Mouse (Mus musculus) cerebellum, adult 18-20 months (tissue): ENCODE measurements around the gene Gm19426.
"Not testable (repeated sequence)": the region's sequence is repeated elsewhere in the genome, so short reads cannot be mapped to it uniquely, and the experiment has no call there.

Experiments used
- DNase-seq, 2 experiments: peaks; one replicate each; pipeline ENCODE4 v3.0.0; 2021

The Gm19426 gene

GRCm38 (mm10) chr2:84744126-84744525, 671 bp upstream of the Gm19426 start:
- no peak for DNase-seq

DNA sequence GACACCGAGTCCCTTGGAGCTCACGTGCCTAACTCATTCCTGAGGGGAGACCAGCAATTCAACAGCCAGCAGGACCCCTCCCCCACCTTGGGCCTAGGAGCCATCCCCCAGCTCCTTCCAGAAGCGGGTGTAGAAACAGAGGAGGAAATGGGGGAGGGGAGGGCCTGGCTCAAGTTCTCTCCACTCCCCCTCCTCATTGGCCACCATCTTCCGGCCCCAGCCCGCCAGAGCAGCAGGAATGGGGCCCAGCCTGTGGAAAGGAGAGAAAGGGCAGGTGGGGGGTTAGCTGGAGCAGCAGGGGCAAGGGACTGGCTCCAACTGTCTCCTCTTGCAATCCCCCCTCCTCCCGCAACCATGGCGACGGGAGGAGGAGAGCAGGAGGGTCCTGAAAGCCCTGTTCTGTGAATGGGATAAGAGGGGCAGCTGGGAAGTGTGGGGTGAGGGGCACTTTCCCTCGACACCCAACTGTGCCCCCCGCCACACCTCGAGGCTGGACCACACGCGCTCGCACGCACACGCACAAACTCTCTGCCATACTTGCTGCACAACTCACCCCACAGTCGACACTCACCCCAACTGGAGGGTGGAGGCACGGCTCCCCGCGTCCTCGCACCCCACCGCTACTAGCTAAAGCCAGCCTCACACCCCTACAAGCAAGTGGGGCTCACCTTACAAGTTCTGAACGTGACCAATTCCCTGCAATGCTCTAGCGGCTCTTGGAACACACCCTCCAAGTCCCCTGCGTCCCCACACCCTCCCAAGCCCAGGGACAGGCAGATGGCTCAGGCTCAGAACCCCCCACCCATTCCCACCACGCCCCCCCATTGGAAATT, 788 bp downstream of the Gm19426 start:
- peak; percentile 32 to 43 for DNase-seq

GRCm38 (mm10) chr2:84741841-84742450, 1.5 kb downstream of the Gm19426 start:
- DNase-seq, result peak in 1 of 2 experiments; percentile 29

DNA sequence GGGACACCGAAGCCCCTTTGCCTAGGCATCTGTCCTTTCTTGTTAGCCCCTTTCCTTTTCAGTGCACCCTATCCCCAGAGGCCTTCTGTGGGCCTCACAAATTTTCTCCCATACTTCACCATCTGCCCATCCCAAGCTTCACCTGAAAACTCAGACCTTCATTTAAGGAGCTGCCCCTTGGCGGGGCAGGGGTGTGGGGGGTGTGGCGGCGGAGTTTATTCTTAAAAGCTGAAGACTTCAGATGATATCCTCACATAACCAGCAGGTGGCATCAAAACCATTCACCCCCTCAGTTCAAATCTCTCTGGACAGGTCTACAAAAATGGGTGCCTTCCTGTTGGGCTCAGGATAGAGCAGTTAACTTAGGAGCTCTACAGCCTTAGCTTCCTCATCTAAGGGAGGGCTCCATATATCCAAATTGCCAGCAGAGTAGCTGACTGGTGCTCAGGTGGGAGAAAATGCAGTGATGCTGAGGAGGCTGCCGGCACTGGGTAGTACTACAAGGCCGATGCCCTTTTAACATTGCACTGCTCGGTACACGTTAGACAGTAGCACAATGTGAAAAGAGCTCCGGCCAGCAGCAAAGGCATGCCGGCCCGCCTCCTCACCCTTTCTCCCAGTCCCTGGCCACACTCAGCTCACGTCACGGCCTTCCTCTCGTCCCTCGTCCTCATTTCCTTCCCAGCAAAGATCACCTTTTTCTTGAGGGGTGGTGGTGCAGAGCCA, 2.7 kb downstream of the Gm19426 start:
- DNase-seq, result no peak

DNA sequence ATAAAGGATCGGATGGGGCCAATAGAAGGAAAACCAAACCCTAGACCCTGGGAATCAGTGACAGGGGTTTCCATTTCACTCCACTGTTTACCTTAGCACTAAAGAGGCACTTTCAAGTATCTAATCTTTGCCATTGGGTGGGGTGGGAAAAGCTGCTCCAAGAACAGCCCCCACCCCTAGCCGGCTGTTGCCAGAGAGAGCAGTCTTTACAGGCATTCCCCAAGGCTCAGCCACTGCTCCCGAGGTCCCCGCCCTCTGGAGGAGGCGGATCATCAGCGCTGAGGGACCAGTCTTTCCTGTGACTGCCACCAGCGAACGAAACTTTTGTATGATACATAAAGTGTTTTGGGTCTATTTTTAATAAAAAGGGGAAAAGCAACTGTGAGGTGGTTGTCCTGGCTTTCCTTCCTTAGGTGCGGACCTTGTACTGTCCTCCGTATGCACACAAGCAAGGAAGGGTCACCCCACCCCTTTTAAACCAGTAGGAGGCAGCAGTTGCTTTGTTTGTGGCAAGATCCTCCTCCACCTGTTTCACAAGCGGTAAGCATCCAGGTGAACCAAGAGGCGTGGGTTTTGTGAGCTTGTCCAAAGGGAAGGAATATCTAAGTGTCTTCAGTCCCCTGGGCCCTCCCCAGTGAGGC, 5.1 kb downstream of the Gm19426 start:
- peak in 1 of 2 experiments; percentile 29 for DNase-seq

DNA sequence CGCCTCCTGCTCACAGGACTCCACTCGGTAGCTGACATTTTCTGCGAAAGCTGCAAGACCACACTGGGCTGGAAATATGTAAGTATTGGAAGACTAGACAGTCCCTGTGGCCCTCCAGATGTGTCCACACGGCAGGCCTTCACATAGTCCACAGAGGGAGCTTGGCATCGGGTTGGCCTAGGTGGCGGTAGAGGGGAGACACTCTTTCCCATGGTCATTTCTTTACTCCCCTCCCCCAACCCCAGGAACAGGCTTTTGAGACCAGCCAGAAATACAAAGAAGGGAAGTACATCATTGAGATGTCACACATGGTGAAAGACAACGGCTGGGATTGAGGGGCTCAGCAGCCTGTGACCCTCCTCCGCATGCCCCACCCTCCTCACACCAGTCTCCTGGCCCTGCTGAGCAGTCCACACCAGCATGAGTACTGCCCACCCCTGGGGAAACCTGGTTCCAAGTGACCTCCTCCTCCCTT, 6.0 kb downstream of the Gm19426 start:
- peak in 1 of 2 experiments; percentile 21 for DNase-seq

GRCm38 (mm10) chr2:84736312-84737161, 6.9 kb downstream of the Gm19426 start:
- DNase-seq, result peak; percentile 45 to 55

- DNase-seq, result peak in 1 of 2 experiments; percentile 31
Observed at GRCm38 (mm10) chr2:84735346-84735920, 8.0 kb downstream of the Gm19426 start.

DNA sequence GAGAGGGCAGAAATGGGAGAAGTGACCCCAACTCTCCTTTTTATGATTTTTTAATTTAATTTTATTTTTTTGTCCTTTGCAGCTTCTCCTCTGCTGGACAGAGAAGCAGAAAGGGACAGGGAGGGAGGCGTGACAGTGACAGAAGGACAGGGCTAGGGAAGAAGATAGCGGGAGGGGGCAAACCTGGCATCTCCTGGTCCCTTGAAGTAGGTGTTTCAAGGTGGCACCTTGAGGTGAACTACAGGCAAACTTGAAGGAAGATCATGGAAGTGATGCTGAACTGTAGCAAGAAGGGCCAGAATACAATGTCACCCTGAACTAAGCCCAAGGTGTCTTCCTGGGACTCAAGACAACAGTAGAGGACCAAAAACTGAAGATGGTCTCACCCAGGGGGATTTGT, 8.5 kb downstream of the Gm19426 start:
- DNase-seq, result peak in 1 of 2 experiments; percentile 51

DNA sequence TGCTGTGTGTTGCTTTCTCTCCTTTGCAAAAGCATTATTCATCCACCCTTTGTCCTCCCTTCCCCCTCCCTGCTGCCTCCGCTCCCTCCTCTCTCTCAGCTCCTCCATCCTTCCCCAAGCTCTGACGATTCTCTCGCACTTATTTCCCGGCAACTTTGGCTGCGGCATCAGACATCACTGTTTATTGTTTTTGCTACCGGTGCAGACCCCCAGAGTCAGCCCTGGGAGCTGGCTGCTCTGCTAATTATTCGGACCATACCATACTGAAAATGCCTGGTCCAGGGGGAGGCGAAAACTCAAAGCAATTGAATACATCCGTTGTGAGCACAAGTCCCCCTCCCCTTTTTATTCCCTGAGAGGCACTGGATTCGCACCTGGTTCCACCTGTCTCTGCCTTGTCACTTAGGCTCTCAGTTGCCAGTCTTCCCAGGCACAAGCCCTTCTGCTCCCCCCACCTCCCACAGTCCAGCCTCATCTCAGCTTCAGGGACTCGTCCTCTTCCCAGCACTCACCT, 9.0 kb downstream of the Gm19426 start:
- DNase-seq, result peak; percentile 64 to 65

GRCm38 (mm10) chr2:84733579-84734300, 9.7 kb downstream of the Gm19426 start, which contains the start of gene Ypel4:
TSS of gene Ypel4 (plus strand) at chr2:84734058.
- peak; percentile 84 to 94 for DNase-seq

- no peak for DNase-seq
Observed at GRCm38 (mm10) chr2:84732394-84732793, 11.1 kb downstream of the Gm19426 start.

DNA sequence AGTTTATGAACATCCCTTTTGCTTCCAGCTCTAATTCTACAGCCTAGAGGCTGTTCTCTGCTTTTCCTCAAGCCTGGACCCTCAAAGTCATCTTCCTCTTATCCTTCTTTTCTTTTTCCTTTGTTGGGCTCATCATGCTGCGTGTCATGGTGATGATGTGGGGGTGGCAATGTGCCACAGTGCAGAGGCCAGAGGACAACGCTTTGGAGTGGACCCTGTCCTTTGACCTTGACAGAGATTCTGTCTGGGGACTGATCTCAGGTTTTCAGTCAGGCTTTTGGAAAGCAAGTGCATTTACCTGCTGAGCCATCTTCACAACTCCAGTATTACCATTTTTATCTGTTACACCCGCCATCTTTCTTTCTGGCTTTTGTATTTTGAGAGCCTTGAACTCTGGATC, 12.2 kb downstream of the Gm19426 start:
- no peak for DNase-seq

- DNase-seq, result not testable (repeated sequence)
Observed at GRCm38 (mm10) chr2:84728191-84728590, 15.3 kb downstream of the Gm19426 start.

GRCm38 (mm10) chr2:84727172-84727858, 16.1 kb downstream of the Gm19426 start, which contains the start of gene Clp1:
TSS of gene Clp1 (minus strand) at chr2:84727350.
- DNase-seq, result peak; percentile 96 to 97

- peak in 1 of 2 experiments; percentile 17 for DNase-seq
Observed at GRCm38 (mm10) chr2:84726716-84727115, 16.7 kb downstream of the Gm19426 start.

GRCm38 (mm10) chr2:84725770-84726169, 17.7 kb downstream of the Gm19426 start:
- DNase-seq, result no peak

DNA sequence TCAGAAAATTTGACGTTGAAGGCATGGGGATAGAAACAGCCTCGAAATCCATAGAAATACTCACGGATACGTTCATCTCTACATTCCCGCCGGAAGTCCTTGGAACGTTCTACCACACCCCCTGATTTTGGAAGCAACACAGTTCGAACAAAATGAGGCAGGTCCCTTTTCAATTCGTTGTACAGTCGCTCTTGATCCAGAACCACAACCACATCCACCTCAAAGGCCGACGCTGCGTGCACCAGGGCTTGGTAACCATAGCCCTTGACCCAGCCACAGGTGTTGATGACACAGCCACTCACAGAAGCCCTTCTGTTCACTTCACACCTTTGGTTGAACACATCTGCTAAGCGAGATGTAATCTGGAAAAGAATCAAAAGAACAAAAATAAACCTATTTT, 19.6 kb downstream of the Gm19426 start:
- no peak for DNase-seq

DNA sequence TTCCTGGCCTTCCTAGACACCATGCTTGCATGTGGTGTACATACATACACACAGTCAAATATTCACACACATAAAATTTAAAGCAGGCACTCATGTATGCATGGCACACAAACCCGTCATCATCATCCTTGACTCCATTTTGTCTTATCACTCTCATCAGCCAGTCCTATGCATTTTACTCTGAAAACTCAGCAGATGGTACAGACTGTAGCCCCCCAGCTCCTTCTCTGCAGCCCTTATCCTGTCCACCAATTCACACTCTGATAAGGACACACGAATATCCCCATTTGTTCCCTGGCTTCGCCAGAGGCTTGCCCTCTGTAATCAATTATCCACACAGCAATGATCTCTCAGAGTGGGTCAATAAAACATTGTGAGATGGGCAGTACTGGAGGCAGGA, 22.3 kb downstream of the Gm19426 start:
- DNase-seq, result no peak

GRCm38 (mm10) chr2:84720718-84721117, 22.7 kb downstream of the Gm19426 start:
- no peak for DNase-seq
